Mouse (Mus musculus): ENCODE measurements at regions not wholly inside any gene's neighbourhood (a gene's known extent, or its start where the extent isn't known, plus 50 kb on each side); places are given as distances from the start of the nearest gene placed in this dataset.

- TF ChIP-seq CTCF (IDR thresholded peaks at IDR 0.05; ENCODE audit: low read depth), result no peak
- TF ChIP-seq EP300 (IDR thresholded peaks at IDR 0.05; ENCODE audit: low read depth), result no peak
These were observed 111.9 kb upstream of the Adcy1 start for GRCm38 (mm10) chr11:6951361-6951760.

Measured in liver, postnatal 0 days (tissue).